Mouse (Mus musculus): ENCODE measurements around the gene Fam20a. TPM values are rescaled to one million over a fixed set of nuclear protein-coding genes. Genes with fewer than 3 reads are reported as not detected.

Fam20a gene
- polyA plus RNA-seq, 1 experiment from 2014 or later = 3.2 TPM

GRCm38 (mm10) chr11:109648510-109648909 lies 73.6 kb downstream of the Fam20a start:
- H3K9ac ChIP-seq = no peak overlapping the region
- no peaks in the 10 kb centered on the region for H3K9me3 ChIP-seq
- peaks cover 37% of the 10 kb centered on the region for H3K4me1 ChIP-seq
- ATAC-seq (ENCODE audit: borderline replicate concordance, extremely low read depth, low FRiP score, low TSS enrichment) = no peak
- 26% methylated on average over 7 of the region's 7 CpGs for WGBS
- H3K4me2 ChIP-seq = peak overlapping the region; percentile 97
- H3K27ac ChIP-seq = peak overlapping the region; percentile 56
- H3K27me3 ChIP-seq = no peaks in the 10 kb centered on the region
- H3K36me3 ChIP-seq = no peaks in the 10 kb centered on the region
- no peak overlapping the region for H3K4me3 ChIP-seq

DNA sequence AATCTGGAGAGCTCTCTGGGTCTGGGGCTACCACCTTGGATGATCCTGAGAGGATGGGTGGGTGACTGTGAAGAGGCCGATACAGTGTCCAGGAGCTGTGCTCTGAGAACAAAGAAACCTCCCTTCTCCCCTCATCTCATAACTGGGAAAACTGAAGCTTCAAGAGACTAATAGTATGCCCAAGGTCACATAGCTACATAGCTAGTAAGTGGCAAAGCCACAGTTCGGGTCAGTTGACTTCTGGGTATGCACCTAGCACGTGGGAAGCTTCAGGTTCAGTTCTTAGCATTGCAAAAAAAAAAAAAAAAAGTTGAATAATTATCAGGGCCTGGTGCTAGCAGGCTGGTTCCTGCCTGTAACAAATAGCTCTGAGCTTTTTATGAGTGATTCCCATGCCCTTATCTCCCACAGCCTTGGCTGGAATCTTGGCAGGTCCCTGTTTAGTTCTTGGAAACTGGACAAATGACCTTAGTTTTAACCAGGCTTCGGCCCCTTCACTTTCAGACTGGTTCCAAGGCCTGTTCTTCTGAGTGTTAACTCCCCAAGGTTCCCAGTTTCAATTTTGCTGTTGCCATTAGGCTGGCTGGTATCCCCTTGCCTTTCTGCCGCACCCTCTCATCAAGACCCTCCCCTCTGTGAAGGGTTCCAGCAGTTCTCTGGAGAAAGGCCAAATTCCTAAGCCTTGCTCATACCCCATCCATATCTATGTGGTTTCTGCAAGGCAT lies 80.4 kb downstream of the Fam20a start:
- Histone ChIP-seq H3K9ac (no peak overlapping the region), H3K4me2 (no peak overlapping the region), H3K9me3 (no peaks in the 10 kb centered on the region), H3K27ac (peak overlapping the region; percentile 45), H3K4me1 (peaks cover 8% of the 10 kb centered on the region), H3K27me3 (no peaks in the 10 kb centered on the region), H3K36me3 (no peaks in the 10 kb centered on the region), H3K4me3 (no peak overlapping the region)
- 57% methylated on average over 5 of the region's 5 CpGs for WGBS
- peak; percentile 83 for ATAC-seq (ENCODE audit: borderline replicate concordance, extremely low read depth, low FRiP score, low TSS enrichment)

- H3K9ac ChIP-seq = no peak overlapping the region
- no peaks in the 10 kb centered on the region for H3K27me3 ChIP-seq
- 32% methylated on average over 6 of the region's 6 CpGs for WGBS
- no peak overlapping the region for H3K27ac ChIP-seq
- no peak for ATAC-seq (ENCODE audit: borderline replicate concordance, extremely low read depth, low FRiP score, low TSS enrichment)
- no peaks in the 10 kb centered on the region for H3K9me3 ChIP-seq
- no peak overlapping the region for H3K4me2 ChIP-seq
- H3K4me1 ChIP-seq = no peaks in the 10 kb centered on the region
- no peak overlapping the region for H3K4me3 ChIP-seq
- H3K36me3 ChIP-seq = no peaks in the 10 kb centered on the region
These were observed 86.1 kb downstream of the Fam20a start for GRCm38 (mm10) chr11:109635871-109636395.

GRCm38 (mm10) chr11:109634928-109635327 lies 87.2 kb downstream of the Fam20a start:
- Histone ChIP-seq H3K4me3 (no peak overlapping the region), H3K4me1 (no peaks in the 10 kb centered on the region), H3K27me3 (no peaks in the 10 kb centered on the region), H3K4me2 (no peak overlapping the region), H3K36me3 (no peaks in the 10 kb centered on the region), H3K27ac (no peak overlapping the region), H3K9me3 (no peaks in the 10 kb centered on the region), H3K9ac (no peak overlapping the region)
- ATAC-seq (ENCODE audit: borderline replicate concordance, extremely low read depth, low FRiP score, low TSS enrichment) = no peak
- 60% methylated on average over 9 of the region's 9 CpGs for WGBS

- Histone ChIP-seq H3K4me2 (no peak overlapping the region), H3K27me3 (no peaks in the 10 kb centered on the region), H3K9me3 (no peaks in the 10 kb centered on the region), H3K27ac (no peak overlapping the region), H3K4me3 (no peak overlapping the region), H3K9ac (no peak overlapping the region), H3K4me1 (no peaks in the 10 kb centered on the region), H3K36me3 (no peaks in the 10 kb centered on the region)
- 43% methylated on average over 10 of the region's 10 CpGs for WGBS
- ATAC-seq (ENCODE audit: borderline replicate concordance, extremely low read depth, low FRiP score, low TSS enrichment) = no peak
These were observed 93.0 kb downstream of the Fam20a start for GRCm38 (mm10) chr11:109629021-109629521.

GRCm38 (mm10) chr11:109628099-109628498 lies 94.0 kb downstream of the Fam20a start:
- Histone ChIP-seq H3K27me3 (no peaks in the 10 kb centered on the region), H3K9me3 (no peaks in the 10 kb centered on the region), H3K4me3 (no peak overlapping the region), H3K4me2 (no peak overlapping the region), H3K36me3 (no peaks in the 10 kb centered on the region), H3K9ac (no peak overlapping the region), H3K27ac (no peak overlapping the region), H3K4me1 (peaks cover 2% of the 10 kb centered on the region)
- no peak for ATAC-seq (ENCODE audit: borderline replicate concordance, extremely low read depth, low FRiP score, low TSS enrichment)
- 80% methylated on average over 3 of the region's 3 CpGs for WGBS

DNA sequence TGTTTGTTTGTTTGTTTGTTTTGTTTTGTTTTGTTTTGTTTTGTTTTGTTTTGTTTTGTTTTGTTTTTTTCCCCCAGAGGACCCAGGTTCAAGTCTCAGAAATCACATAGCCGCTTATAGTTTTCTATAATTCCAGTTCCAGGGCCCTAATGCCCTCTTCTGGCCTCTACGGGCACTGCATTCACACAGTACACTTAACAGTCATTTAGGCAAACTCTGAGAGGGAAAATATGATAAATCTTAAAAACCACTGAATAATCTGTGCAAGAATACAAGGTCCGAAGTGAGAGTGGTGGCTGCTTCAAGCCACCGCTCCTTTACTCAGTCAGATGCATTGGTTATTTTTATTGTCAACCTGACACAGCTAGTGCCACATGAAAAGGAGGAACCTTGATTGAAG lies 94.4 kb downstream of the Fam20a start:
- Histone ChIP-seq H3K9ac (no peak overlapping the region), H3K4me2 (no peak overlapping the region), H3K27me3 (no peaks in the 10 kb centered on the region), H3K4me1 (peaks cover 7% of the 10 kb centered on the region), H3K9me3 (no peaks in the 10 kb centered on the region), H3K4me3 (no peak overlapping the region), H3K36me3 (no peaks in the 10 kb centered on the region), H3K27ac (no peak overlapping the region)
- WGBS = 89% methylated on average over 4 of the region's 4 CpGs
- ATAC-seq (ENCODE audit: borderline replicate concordance, extremely low read depth, low FRiP score, low TSS enrichment) = no peak

DNA sequence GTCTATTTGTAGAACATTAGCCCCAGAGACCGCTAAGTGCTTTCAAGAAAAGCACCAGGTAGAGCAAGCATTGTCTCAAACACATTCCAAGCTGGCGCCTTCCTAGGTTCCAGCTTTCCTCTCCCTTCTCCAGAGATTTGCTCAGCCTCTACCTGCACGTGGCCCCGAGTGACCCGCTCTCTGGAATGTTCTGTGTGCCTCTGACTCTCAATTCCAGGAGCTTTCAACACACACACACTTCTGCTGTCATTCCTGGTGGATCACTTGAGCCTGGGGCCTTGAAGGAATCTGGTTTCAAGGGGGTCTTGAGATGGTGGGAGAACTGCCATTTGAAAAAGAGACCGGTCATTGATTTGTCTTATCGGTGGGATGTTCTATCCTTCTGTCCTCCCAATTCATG lies 98.8 kb downstream of the Fam20a start:
- H3K27me3 ChIP-seq = no peaks in the 10 kb centered on the region
- no peak for ATAC-seq (ENCODE audit: borderline replicate concordance, extremely low read depth, low FRiP score, low TSS enrichment)
- WGBS = 69% methylated on average over 7 of the region's 7 CpGs
- H3K4me3 ChIP-seq = no peak overlapping the region
- H3K9ac ChIP-seq = no peak overlapping the region
- H3K27ac ChIP-seq = no peak overlapping the region
- no peaks in the 10 kb centered on the region for H3K36me3 ChIP-seq
- peaks cover 14% of the 10 kb centered on the region for H3K4me1 ChIP-seq
- no peak overlapping the region for H3K4me2 ChIP-seq
- no peaks in the 10 kb centered on the region for H3K9me3 ChIP-seq

GRCm38 (mm10) chr11:109622518-109623037 lies 99.5 kb downstream of the Fam20a start:
- H3K4me2 ChIP-seq = peak overlapping the region; percentile 57
- ATAC-seq (ENCODE audit: borderline replicate concordance, extremely low read depth, low FRiP score, low TSS enrichment) = peak; percentile 53; the same call in 1 of the 2 replicates
- H3K27ac ChIP-seq = no peak overlapping the region
- peaks cover 14% of the 10 kb centered on the region for H3K4me1 ChIP-seq
- no peaks in the 10 kb centered on the region for H3K36me3 ChIP-seq
- H3K9ac ChIP-seq = peak overlapping the region; percentile 29; the same call in 1 of the 2 replicates
- WGBS = 4% methylated on average over 15 of the region's 15 CpGs
- no peaks in the 10 kb centered on the region for H3K9me3 ChIP-seq
- peak overlapping the region; percentile 27 for H3K4me3 ChIP-seq
- H3K27me3 ChIP-seq = no peaks in the 10 kb centered on the region

- H3K27me3 ChIP-seq = no peaks in the 10 kb centered on the region
- ATAC-seq (ENCODE audit: borderline replicate concordance, extremely low read depth, low FRiP score, low TSS enrichment) = no peak
These were observed 100.9 kb downstream of the Fam20a start for GRCm38 (mm10) chr11:109621183-109621582.

GRCm38 (mm10) chr11:109620356-109620755 lies 101.7 kb downstream of the Fam20a start:
- no peak overlapping the region for H3K4me3 ChIP-seq
- H3K4me2 ChIP-seq = no peak overlapping the region
- H3K27me3 ChIP-seq = no peaks in the 10 kb centered on the region
- peaks cover 23% of the 10 kb centered on the region for H3K4me1 ChIP-seq
- 73% methylated on average over 6 of the region's 6 CpGs for WGBS
- no peak overlapping the region for H3K27ac ChIP-seq
- H3K9me3 ChIP-seq = no peaks in the 10 kb centered on the region
- no peak for ATAC-seq (ENCODE audit: borderline replicate concordance, extremely low read depth, low FRiP score, low TSS enrichment)
- H3K9ac ChIP-seq = no peak overlapping the region
- no peaks in the 10 kb centered on the region for H3K36me3 ChIP-seq

More at GRCm38 (mm10) chr11:109621183-109621582, 100.9 kb downstream of the Fam20a start:
- H3K9me3 ChIP-seq = no peaks in the 10 kb centered on the region
- H3K27ac ChIP-seq = no peak overlapping the region
- H3K4me3 ChIP-seq = no peak overlapping the region
- peaks cover 23% of the 10 kb centered on the region for H3K4me1 ChIP-seq
- 10% methylated on average over 2 of the region's 2 CpGs for WGBS
- H3K9ac ChIP-seq = no peak overlapping the region
- no peak overlapping the region for H3K4me2 ChIP-seq
- no peaks in the 10 kb centered on the region for H3K36me3 ChIP-seq
